Mouse (Mus musculus) ovary, adult 18-20 months (tissue): Measurements from ENCODE around the gene Ring1.
A peak's percentile ranks its signal among the peaks of the same experiment; 100 is the strongest.
"Not testable (repeated sequence)": the region's sequence is repeated elsewhere in the genome, so short reads cannot be mapped to it uniquely, and the experiment has no call there.

Experiments used
- DNase-seq: peaks from one replicate; pipeline ENCODE4 v3.0.0; 2022; ENCODE audit warnings: low spot score, mixed read lengths

The Ring1 gene

DNA sequence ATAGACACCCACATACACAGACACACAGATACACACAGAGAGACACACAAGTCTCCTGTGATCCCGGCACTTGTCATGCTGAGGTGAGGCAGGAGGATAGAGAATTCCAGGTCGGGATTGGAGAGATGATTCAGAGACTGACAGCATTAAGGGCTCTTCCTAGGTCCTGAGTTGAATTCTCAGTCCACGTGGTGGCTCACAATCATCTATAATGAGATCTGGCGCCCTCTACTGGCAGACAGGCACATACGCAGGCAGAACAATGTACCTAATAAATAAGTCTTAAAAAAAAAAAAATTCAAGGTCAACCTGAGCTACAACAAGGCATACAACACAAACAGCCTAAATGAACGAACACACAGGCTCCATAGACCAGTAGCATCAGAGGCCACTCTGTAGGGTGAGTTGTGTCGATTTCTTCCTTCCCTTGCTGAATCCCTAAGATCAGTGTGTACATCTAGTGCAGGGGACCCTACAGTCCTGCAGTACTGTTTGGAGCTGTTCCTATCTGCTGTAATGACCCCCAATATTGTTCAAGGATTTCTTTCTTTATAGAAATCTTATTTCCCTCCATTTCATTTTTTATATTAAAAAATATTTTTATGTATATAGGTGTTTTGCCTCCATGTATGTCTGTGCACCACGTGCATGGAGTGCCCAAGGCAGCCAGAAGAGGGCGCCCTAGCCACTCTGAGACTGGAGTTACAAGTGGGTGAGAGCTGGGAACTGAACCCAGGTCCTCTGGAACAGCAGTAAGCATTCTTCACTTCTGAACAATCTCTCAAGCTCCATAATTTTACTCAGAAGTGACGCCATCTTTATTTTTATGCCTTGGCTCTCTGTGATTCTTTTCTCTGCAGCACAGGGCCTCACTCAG is 32.5 kb downstream of the Ring1 start:
- DNase-seq, result no peak

GRCm38 (mm10) chr17:33982136-33982535 is 42.3 kb downstream of the Ring1 start:
- not testable (repeated sequence) for DNase-seq

- DNase-seq, result peak; percentile 80
Measured at GRCm38 (mm10) chr17:33981192-33981909, 43.1 kb downstream of the Ring1 start.

GRCm38 (mm10) chr17:33980181-33981035 is 44.1 kb downstream of the Ring1 start:
- DNase-seq, result no peak

DNA sequence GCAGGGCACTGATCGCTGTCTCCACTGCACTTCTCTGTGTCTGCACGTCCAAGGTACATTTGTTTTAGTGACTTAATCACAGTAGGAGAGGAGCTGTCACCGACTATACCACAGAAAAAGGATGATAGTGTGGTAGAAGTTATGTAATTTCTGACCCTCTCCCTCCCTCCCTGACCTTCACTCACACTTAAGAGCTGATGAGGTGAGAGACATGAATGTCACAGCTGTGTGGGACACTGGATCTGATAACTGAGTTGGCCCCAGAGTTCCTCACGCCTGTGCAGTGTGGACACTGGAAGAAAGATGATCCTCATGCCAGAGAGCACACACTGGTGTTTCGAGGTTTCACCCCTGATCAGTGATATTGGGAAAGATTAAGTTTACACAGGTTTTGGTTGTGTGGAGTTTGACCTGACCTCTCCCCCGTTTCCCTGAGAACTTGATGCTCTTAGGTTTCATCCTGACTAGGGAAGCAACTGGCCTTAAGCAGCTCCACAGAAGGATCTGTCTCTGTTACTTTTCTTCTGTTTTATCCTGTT is 44.9 kb downstream of the Ring1 start:
- DNase-seq, result no peak

DNA sequence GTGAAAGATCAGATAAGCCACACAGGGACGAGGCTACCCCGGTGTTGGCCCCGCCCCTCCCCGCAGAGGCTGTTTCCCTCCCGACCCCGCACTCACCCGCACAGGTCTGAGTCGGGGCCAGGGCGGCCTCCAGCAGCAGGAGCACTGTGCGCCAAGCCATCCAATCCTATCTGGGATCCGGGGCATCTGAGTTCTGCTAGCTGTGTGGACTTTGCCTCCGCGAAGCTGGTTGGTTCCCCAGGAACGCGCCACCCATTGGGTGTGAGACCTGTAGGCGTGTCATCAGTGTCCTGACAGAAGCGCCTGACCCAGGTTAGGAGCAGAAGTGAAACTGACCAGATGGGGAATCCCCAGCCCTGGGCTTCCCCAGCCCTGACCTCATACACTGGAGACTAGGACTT is 45.8 kb downstream of the Ring1 start:
- no peak for DNase-seq

DNA sequence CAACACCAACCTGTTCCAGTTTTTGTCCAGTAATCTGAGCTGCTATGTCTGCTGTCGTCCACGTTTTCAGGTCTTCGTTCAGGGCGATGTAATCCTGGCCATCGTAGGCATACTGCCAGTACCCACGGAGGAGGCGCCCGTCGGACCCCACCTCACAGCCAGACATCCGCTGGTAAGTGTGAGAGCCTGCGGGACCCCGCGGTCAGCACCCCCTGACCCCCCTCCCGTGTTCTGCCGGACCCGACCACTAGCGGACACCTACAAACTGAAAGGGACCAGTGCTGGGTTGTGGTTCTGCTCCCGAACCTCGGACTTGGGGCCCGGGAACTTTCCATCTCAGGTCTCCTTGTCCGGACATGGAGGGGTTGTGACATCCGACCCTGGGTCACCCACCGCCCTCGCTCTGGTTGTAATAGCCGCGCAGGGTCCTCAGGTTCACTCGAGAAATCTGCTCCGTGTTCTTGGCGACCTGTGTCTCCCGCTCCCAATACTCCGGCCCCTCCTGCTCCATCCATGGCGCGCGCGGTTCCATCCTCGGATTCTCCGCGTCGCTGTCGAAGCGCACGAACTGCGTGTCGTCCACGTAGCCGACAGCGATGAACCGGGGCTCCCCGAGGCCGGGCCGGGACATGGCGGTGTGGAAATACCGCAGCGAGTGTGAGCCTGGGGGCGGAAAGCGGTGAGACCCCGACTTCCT is 46.5 kb downstream of the Ring1 start:
- DNase-seq, result no peak

DNA sequence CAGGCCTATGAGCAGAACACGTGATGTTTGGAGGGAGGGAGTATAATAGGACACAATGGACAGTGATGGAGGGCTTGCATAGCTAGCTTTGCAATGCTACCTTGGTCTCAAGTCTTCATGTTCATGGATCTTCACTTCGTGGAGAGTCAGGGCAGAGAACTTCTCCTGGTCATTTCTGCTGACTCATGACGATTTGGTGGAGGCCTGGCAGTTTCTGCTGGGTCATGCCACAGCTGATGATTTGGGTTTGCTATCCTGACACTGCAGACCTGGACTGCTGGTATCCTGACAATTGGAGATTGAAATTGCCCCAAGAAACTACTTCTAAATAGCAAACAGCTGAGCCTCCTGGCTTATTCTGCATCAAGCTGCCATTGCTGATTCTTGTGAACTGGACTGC is 50.9 kb downstream of the Ring1 start:
- no peak for DNase-seq

GRCm38 (mm10) chr17:33972691-33973090 is 51.8 kb downstream of the Ring1 start:
- no peak for DNase-seq
